Mouse (Mus musculus) megakaryocyte-erythroid progenitor cell, adult 5-6 weeks (primary cell): ENCODE results near the gene Bicra. TPM values are rescaled to one million over a fixed set of nuclear protein-coding genes. Genes with fewer than 3 reads are reported as not detected.
A peak's percentile ranks its signal among the peaks of the same experiment; 100 is the strongest.

Experiments
- ATAC-seq: replicated peaks from 2 replicates; pipeline ENCODE4 v1.8.0; 2016; ENCODE audit warnings: mild to moderate bottlenecking, inconsistent platforms; ENCODE audit not compliant: severe bottlenecking, poor library complexity, low FRiP score, low TSS enrichment
- total RNA-seq, 2 experiments: library from RNA; stranded (forward) in 1 of 2; stranded (reverse) in 1 of 2; fragments of 200-1000, 215-1000 nt in 1 of 2; fragments of >200 nt in 1 of 2; fragmentation: Nextera tagmentation in 1 of 2; gene quantifications; 2 replicates each; pipeline ENCODE4 v1.2.3; 2014 to 2017

The Bicra gene
- total RNA-seq, 2 experiments from 2014 or later: 1.8 to 12.6 TPM

DNA sequence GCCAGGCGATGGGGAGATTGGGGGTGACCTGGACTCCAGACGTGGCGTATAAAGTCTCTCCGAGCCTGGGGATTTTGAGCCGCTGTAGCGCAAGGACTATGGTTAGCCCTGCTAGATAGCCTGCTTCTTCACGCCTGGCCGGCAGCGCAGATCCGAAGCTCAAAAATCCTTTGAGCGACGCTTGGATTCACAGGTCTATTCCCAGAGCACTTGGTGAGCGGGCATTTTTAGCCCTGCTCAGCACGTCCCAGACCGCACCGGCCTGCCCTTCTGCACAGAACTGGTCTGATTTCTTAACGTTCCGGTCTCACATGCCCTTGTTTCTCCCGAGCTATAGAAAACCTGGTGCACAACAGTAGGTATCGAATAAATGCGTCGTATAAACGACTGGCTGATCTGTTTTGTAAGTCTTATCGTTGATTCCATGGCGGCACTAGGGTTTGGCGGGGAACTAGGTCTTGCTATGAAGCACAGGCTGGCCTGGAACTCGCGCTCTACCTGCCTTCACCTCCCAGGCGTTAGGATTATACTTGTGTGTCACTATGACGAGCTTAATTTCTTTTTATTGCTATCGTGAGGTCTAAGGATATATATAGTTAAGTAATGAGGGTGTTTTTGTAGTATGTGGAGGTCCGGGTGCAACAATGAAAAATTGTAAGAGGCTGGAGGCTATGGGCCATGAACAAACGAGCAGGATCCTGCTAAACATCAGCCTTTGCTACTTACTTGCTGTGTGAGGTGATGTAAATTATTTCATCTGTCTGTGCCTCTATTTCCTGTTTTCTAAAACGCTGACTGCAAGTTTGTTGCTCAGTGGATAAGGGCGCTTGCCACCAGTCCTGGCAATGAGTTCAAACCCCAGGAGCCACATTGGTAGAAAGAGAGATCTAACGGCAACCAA, 1.2 kb upstream of the Bicra start:
- no peak for ATAC-seq

DNA sequence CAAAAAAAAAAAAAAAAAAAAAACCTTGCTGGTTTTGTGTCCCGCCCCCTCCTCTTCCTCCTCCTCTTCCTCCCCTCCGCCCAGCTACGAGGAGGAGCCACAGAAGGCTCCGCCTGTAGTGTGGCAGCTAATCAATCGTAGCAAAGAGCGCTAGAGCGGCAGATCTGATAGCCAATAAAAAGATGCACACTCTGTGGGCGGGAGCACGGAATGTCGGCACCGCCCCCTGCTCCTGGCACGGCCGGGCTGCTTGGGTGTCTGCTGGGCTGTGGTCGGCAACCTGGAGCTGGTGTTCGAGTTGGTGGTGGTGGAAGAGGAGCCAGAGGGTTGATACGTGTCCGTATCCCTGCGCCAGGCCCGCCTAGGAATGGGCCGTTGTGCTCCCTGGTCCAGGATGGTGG, 443 bp upstream of the Bicra start:
- peak; percentile 72 for ATAC-seq

DNA sequence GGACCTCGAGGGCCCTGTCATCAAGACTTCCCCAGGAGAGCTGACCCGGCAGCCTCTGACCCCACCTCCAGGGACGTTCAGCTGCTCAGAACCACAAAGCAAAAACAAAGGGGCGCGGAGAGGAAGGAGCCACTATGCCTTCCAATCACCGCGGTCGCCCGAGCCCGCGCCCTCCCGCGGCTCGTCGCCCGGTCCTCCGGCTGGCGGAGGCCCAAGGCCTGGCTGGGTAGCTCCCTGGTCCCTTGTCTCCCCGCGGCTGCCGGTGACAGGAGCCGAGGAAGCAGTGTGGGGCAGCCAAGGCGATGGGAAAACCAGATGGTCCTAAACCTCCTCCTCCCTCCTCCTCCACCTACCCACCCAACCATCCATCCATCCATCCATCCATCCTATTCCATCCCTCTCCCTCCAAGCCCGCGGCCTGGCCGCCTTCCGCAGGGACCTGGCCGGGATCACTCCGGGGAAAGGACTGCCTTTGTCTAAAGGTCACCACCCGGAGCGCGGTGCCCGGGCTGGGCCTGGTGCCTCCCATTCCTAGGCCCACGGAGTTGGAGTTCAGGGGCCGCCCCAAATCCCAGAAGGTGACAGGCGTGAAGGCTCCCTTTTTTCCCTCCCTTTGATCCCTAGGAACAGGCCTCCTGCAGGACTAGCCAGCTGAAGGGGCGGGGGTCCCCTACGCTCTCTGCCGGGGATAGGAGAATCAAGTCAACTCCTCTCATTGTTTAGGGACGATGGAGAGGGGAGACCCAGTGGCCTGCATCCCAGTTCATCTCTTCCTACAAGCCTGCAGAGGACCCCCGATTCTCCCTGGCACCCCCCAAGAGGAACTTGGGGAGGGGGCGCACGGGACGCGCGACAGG, 1.0 kb downstream of the Bicra start:
- peak; percentile 42 for ATAC-seq

DNA sequence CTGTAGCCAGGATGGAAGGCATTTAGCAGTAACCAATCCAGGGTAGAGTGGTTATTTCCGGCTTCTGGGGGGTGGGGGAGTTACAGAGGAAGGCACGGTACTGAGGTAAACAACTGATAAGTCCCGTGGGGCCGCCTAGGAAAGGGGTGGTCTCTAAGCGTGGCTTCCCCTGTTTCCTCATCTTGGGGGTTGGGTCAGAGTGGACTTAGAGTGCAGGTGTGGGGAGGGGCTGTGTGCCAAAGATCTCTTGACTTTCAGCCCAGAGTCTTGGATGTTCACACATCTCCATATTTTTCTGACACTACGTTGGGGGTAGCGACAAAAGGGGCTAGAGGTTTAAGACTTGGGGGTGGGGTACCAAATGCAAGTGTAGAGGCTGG, 1.6 kb downstream of the Bicra start:
- peak; percentile 19 for ATAC-seq

DNA sequence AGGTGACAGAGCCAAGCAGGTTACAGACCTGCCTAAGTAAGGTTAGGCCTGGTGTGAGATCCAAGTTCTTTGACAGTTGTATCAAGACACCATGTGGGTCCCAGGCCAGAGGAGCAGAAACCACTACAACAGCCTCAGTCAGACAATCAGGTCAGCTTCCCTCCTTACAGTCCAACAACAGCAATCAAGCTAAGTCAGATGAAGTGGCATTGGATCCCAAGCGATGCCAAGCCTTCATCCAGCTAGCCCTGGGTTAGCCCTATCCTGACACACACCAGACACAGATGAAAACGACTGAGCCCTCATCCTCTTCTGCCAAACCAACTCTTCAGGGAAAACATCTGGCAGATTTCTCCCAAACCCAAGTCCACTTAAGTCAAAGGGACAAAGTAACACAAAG, 2.2 kb downstream of the Bicra start:
- ATAC-seq: no peak

DNA sequence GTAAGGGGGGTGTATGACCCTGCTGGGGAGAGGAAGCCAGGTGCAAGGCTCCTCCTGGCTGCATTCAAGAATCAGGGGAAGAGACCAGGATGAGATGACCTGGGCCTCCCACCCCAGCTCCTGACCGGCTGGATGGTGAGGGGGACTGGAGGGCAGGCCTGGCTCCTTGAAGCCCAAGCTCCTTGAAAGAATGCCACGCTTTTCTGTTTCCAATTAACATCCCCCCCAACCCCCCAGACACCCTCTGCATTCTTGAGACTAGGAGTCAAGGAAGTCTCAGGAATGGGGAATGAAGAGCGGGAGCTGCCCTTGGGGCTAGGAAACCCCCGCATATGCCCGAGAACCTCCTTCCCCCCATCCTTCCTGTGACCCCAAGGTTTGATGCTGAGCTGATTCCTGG, 3.2 kb downstream of the Bicra start:
- no peak for ATAC-seq

DNA sequence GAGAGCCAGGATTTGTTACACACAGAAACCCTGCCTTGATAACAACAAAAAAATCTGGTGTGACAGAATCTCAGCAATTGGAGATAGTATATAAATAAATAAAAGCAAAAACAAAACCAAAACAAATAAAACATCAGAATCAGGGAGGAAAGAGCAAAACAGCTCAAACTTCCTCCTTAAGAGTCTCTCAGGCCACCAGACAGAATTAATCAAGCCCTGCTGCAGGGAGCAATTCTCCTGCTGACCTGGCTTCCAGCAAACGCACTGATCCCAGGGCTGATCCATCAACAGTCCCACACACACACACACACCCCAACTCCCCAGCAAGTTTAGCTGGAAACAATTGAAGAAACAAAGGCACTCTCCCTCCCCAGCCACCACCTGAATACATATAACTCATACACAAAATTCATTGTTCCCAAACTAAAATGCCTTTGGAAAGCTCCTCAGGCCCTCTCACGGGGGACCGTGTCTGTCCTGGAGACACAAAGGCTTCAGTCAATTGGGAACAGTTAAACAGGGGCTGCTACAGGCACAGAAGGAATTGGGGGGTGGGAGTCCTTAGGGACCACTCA, 3.8 kb downstream of the Bicra start:
- ATAC-seq: no peak

DNA sequence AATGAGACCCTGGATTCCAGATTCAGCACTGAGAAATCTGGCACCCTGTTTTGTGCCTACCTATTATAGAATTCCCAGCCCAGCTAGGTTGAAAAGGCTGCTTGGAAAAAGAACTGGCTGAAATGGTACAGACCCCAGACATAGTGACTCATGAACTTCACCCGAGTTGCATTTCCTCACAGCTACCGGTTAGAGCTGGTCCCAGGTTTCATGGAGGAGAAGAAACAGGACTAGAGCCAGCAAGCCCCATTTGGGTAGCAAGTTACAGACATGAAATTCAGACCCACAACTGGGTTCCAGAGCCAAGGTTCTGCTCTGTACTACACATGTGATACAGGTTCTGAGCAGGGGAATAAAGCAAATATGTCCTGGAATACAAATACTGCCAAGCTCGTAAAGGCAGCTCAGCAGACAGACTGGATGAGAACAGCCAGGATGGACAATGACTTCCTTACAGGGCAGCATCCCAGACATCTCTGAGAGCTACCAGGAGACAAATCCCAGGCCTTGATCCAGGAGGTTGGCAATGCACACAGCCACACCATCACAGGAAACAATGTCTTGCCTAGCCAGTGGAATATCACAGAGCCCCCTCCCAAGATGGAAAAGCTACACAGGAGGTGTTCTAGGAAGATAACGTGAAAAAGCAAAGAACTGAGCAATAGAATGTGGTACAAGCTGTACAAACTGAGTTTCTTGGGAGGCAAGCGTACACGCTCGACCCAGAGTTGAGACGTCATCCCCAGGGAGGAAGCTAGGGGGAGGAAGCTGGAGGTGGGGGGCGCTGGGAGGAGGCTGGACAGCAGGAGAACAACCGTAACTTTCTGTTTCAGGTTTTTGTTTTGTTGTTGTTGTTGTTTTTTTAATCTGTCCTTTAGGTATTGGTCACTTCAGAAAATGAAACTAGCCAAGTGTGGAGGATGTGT, 4.6 kb downstream of the Bicra start:
- ATAC-seq: no peak

DNA sequence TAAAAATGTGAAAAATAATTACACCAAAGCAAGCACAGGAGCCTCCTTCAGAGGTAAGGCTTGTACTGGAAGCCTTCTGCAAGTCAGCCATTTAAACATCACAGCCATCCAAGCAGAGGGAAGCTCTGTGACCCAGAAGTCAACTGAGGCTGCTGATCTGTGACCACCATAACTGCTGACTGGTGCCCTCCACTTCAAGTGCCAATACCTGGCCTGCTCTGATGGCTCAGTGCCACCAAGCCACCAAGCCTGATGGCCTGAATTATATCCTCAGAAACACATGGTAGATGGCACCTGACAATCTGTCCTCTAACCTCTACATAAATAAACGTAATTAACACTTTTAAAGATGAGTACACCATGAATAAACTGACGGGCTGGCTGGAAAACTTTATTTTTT, 6.5 kb downstream of the Bicra start:
- no peak for ATAC-seq

DNA sequence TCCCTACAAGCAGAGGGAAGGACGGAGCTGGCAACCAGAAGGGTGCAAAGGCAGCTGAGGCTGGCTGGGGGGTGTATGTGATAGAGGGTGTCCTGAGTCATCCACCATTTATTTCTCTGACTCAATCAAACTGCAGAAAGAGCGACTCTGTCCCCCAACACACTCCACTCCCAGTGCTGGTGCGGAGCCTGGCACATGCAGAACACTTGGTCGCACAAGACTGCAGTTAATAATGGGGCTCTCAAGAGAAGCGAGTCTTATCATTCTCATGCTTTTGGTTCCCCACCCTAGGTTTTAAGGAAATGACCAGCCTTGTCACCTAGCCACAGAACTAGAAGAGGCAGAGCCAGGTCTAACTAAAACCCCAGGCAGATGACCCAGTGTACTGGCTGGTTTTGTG, 8.4 kb downstream of the Bicra start:
- ATAC-seq: peak; percentile 54

DNA sequence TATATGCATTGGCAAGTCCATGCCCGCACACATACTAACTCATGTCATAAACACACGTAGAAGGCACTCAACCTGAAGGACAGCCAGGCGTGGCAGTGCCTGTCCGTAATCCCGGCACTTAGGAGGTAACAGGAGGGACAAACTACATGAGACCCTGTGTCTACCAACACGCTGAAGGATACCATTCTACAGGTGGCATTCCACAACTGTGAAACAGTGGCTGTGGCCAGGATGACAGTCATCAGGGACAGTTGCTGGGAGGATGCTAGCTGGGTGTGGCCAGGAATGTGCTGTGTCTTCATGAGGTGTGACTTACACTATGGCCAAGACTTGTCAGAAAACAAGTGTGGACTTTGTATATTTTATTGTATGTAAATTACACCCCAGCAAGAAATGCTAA, 10.7 kb downstream of the Bicra start:
- no peak for ATAC-seq

DNA sequence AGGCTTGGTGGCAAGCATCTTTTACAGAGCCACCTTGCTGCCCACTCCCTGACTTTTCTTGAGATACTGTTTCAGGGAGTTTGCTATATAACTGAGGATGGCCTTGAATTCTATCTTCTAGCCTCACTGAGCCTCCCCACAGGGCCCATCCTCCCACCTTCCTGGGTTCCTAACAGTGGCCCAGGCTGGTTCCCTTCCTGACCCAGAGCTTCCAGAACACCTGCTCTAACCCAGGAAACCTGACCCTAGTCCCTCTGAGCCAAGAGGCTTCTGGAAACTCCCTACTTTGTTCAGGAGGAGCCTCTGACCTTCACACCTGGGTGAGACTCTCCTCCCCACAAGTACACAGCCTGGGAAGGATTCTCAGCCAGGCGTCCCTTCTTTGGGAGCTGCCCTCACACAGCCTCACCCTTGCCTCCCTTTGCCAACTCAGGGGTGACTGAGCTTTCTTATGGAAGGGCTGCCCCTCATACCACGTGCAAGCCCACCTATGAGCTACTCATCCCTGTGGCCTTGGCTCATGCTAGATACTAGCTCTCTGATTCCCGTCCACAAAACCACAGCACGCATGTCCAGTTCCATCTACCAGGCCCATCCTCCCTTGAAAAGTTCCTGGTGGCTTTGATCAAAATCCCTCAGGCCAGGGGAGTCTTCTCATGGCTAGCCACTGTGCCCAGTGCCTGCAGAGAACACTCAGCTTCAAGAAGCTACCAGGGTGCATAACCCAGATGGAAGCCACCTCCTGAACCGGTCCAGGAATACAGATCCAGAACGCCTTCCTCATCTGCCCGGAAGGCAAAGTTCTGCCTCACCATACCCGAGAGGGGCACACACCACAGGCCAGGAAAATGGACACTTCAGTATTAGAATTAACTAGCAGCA, 13.9 kb downstream of the Bicra start:
- ATAC-seq: 0 out of 2 replicates have a peak, but pooled peaks have one; percentile 20

DNA sequence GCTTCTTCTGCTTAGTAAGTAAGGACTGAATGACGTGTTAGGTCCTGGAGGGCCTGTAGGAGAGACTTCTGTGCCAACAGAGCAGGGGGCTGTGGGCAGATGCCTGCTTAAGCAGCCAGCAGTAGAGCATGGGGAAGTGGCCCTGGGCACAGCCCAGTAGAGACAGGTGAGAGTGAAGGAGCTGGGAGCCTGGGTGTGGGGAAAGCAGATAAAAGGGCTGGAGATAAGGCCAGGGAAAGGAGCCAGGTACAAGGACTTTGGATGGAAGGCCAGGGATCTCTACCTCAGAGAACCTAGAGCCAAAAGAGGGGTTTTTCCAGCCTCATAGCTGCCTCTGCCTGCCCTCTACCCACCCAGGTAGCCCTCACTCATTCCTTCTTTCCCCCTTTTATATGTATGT, 14.7 kb downstream of the Bicra start:
- 0 out of 2 replicates have a peak, but pooled peaks have one; percentile 26 for ATAC-seq

DNA sequence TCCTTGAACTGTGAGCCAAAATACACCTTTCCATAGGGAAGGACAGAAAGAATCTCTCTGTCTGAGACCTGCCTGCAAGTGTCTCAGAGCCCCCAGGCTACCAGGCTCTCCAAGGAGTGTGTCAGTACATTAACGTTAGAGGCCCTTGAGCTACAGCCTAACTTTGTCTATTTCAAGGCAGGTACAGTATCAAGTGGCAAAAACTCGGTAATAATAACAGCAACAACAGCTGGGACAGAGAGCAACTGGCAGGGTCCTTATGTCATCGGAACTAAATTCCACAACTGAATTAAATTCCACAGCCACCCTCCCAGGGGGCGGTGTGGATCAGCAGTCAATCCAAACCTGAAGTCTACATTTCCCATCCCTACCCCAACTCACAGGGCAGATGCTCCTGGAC, 16.6 kb downstream of the Bicra start:
- no peak for ATAC-seq

DNA sequence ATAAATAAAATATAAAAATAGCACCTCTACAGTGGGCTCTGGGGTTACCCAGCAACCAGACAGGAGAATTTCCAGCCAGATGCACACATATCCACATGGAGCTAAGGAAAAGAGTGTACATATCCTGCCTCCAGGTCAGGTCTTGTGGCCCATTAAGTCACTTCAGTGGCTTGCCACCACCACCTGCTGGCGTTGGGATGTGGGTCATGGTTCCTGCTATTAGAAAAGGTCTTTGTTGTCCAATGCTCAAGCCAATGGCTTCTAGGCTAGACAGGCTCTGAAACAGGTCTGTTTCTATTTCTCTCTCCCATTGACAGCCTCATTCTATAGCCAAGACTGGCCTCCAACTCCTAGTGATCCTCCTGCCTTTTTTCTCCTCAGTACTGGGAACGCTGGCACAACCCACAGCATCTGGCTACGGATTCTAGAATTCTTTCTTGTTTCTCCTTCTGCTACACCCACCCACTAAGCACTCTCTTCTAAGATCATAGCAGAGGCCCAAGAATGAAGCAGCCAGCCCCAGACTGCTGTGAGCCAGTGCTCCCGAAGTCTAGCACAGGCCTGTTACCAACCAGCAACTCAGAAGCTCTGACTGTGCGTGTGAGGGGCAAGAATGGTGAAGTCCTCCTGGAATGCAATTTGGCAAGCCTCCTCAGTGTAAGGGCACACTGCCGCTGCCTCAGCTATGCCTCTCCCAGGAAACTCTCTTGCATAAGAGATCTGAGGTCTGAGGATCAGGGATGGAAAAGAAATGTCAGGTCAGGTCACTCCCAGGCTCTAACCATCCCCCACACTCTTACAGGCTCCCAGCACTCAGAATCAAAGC, 19.4 kb downstream of the Bicra start:
- no peak for ATAC-seq

DNA sequence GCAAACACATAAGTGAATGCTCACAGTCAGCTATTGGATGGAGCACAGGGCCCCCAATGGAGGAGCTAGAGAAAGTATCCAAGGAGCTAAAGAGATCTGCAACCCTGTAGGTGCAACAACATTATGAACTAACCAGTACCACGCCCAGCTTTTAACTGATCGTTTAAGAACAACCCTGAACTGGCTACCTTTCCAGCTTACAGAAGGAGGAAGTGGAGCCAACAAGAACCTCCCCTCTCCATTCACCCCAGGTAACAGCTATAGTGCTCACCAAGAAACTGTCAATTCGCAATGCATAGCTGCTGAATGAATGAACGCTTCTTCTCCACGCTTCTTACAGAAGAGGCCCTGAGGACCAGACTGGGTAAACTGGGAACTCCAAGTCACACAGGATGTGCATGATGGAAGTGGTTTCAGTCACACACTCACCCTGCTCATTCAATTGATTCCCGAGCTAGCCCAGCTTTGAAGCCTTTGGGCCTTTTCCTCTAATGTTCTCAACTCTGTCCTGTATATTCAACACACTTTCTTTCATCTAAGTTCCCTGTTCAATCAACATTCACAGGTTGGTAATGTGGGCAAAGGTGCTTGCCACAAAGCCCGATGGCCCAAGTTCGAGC, 23.0 kb downstream of the Bicra start:
- ATAC-seq: no peak
